Mouse (Mus musculus) brain, embryonic 14.5 days (tissue): Measurements from ENCODE around the gene Nell2.

Experiments used
- CTCF ChIP-seq: fragments of 200-500 bp; IDR thresholded peaks from 2 replicates; pipeline ENCODE4 v1.5.1; 2012; ENCODE audit warnings: inconsistent platforms, mild to moderate bottlenecking, moderate library complexity, borderline replicate concordance; ENCODE audit not compliant: insufficient read depth, insufficient read length; ENCODE audit errors: extremely low read depth
- POLR2A ChIP-seq: fragments of 200-500 bp; IDR thresholded peaks from 2 replicates; pipeline ENCODE4 v1.6.1; 2012; ENCODE audit warnings: mild to moderate bottlenecking, inconsistent platforms, borderline replicate concordance; ENCODE audit not compliant: poor library complexity, insufficient read depth, insufficient read length, severe bottlenecking; ENCODE audit errors: extremely low read depth

GRCm38 (mm10) chr15:95542632-95543031, 14.3 kb upstream of the Nell2 start:
- TF ChIP-seq POLR2A (no peak), CTCF (no peak)
